Mouse (Mus musculus): ENCODE results near the gene Calhm1. TPM values are rescaled to one million over a fixed set of nuclear protein-coding genes. Genes with fewer than 3 reads are reported as not detected.
"Not testable (repeated sequence)": the region's sequence is repeated elsewhere in the genome, so short reads cannot be mapped to it uniquely, and the experiment has no call there.

The Calhm1 gene
- polyA plus RNA-seq, 1 experiment: not detected

DNA sequence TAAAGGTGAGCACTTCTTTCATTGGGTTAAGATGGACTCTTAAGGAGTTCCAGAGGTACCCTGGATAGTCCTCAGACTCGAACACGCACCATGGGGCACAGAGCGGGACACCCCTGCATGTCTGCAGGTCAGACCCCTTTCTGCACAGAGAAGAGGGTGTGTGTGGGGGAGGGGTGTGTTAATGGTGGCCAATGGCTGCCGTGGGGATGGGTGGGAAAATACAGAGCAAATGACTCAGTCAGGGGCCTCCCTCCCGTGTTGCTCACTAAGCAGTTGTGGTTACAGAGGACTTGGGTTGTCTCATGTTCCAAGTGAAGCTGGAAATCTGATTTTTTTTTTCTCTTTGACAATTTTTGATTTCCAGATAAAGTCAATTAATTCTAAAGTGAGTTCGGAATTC lies 1.6 kb downstream of the Calhm1 start:
- TF ChIP-seq POLR2A (IDR thresholded peaks at IDR 0.05; ENCODE audit: insufficient read depth, low read depth, low read length) (no peak), CTCF (IDR thresholded peaks at IDR 0.05; ENCODE audit: insufficient read depth, low read depth, low read length) (no peak)
- WGBS: 84% methylated on average over 6 of the region's 6 CpGs
- peaks cover 22% of the 10 kb centered on the region for H3K4me1 ChIP-seq (ENCODE audit: control insufficient read depth, insufficient read depth, low read length)
- no peak overlapping the region for H3K27ac ChIP-seq (ENCODE audit: insufficient read depth, low read depth, low read length)
- H3K4me3 ChIP-seq (ENCODE audit: insufficient read depth, low read depth, low read length): no peak overlapping the region

GRCm38 (mm10) chr19:47139611-47140010 lies 4.4 kb downstream of the Calhm1 start:
- not testable (repeated sequence) for H3K4me3 ChIP-seq (ENCODE audit: insufficient read depth, low read depth, low read length); H3K27ac ChIP-seq (ENCODE audit: insufficient read depth, low read depth, low read length)
- peaks cover 41% of the 10 kb centered on the region for H3K4me1 ChIP-seq (ENCODE audit: control insufficient read depth, insufficient read depth, low read length)
- WGBS: 31% methylated on average over 7 of the region's 7 CpGs

DNA sequence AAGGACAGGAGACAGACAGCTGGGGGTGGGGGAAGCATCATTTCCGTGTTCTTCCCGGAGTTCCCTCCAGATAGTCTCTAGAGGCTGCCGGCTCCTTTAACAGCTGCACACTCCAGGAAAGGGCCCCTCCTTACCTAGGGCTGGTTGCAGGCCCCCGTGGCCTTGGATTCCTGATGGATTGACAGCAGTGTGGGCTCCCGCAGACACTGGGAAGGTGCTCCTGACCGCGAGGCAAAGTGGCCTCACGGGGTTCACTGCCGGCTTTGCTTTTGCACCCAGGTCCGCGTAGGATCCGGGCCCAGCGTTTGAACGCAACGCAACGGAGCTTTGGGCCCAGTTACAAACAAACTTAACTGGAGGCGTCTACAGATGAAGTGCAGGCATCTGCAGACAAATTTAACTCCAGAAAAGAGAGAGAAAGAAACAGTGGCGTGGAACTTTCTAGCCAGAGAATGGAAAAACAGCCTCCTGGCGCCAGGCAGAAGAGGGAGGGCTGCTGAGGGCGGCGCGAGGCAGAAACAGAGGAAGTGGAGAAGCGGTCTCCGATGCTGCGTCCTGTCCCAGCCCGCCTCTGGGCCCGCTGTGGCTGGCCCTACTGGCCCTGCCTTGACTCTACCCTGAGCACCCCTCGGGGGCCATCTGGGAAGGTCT lies 6.2 kb downstream of the Calhm1 start, which contains the start of gene Calhm2:
Gene Calhm2 (minus strand): TSS at position 524 of the 651 bp plus-strand sequence.
- TF ChIP-seq POLR2A (IDR thresholded peaks at IDR 0.05; ENCODE audit: insufficient read depth, low read depth, low read length) (peak; percentile 33; the same call in 1 of the 2 replicates), CTCF (IDR thresholded peaks at IDR 0.05; ENCODE audit: insufficient read depth, low read depth, low read length) (no peak)
- 8% methylated on average over 28 of the region's 28 CpGs for WGBS
- peak within 1 kb of the TSS; percentile 43 for H3K27ac ChIP-seq (ENCODE audit: insufficient read depth, low read depth, low read length)
- H3K4me3 ChIP-seq (ENCODE audit: insufficient read depth, low read depth, low read length): peak within 1 kb of the TSS; percentile 55
- peaks cover 41% of the 10 kb centered on the region for H3K4me1 ChIP-seq (ENCODE audit: control insufficient read depth, insufficient read depth, low read length)

DNA sequence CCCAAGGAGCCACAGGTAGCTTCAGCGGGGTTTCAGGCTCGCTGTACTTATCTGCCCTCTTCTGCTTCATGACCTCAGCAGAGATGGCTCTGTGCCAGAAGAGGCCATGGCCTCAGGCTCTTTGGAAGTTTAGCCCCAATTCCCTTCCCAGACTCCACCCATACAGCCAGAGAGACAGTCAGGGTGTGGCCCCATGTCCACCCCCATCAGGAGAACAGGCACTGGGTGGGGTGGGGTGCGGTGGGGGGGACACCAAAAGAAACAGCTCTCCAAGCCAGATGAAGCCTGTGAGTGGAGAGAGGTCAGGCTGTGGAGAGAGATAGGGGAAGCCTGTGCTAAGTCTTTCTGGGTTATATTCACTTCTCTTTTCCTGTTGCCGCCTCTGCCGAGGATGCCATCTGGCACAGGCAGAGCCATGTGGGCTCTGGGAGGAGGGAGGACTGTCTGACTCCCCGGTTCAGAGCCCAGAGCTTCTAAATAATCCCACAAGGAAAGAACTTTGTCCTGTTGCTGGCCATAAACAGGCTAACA lies 6.9 kb downstream of the Calhm1 start:
- WGBS: 30% methylated on average over 6 of the region's 6 CpGs
- H3K4me3 ChIP-seq (ENCODE audit: insufficient read depth, low read depth, low read length): peak overlapping the region; percentile 55
- TF ChIP-seq CTCF (IDR thresholded peaks at IDR 0.05; ENCODE audit: insufficient read depth, low read depth, low read length) (no peak), POLR2A (IDR thresholded peaks at IDR 0.05; ENCODE audit: insufficient read depth, low read depth, low read length) (no peak)
- H3K4me1 ChIP-seq (ENCODE audit: control insufficient read depth, insufficient read depth, low read length): peaks cover 41% of the 10 kb centered on the region
- H3K27ac ChIP-seq (ENCODE audit: insufficient read depth, low read depth, low read length): peak overlapping the region; percentile 43; the same call in 1 of the 2 replicates

- no peak overlapping the region for H3K4me3 ChIP-seq (ENCODE audit: insufficient read depth, low read depth, low read length)
- WGBS: 89% methylated on average over 5 of the region's 5 CpGs
- TF ChIP-seq CTCF (IDR thresholded peaks at IDR 0.05; ENCODE audit: insufficient read depth, low read depth, low read length) (no peak), POLR2A (IDR thresholded peaks at IDR 0.05; ENCODE audit: insufficient read depth, low read depth, low read length) (no peak)
- H3K27ac ChIP-seq (ENCODE audit: insufficient read depth, low read depth, low read length): no peak overlapping the region
- H3K4me1 ChIP-seq (ENCODE audit: control insufficient read depth, insufficient read depth, low read length): peaks cover 41% of the 10 kb centered on the region
Measured at GRCm38 (mm10) chr19:47136170-47136569, 7.9 kb downstream of the Calhm1 start.

- WGBS: 91% methylated on average over 17 of the region's 17 CpGs
- Histone ChIP-seq H3K4me1 (ENCODE audit: control insufficient read depth, insufficient read depth, low read length) (peaks cover 41% of the 10 kb centered on the region), H3K27ac (ENCODE audit: insufficient read depth, low read depth, low read length) (no peak overlapping the region), H3K4me3 (ENCODE audit: insufficient read depth, low read depth, low read length) (no peak overlapping the region)
- TF ChIP-seq CTCF (IDR thresholded peaks at IDR 0.05; ENCODE audit: insufficient read depth, low read depth, low read length): no peak
- TF ChIP-seq POLR2A (IDR thresholded peaks at IDR 0.05; ENCODE audit: insufficient read depth, low read depth, low read length): no peak
Measured at GRCm38 (mm10) chr19:47135568-47135967, 8.5 kb downstream of the Calhm1 start.

GRCm38 (mm10) chr19:47133161-47133560 lies 10.9 kb downstream of the Calhm1 start:
- TF ChIP-seq POLR2A (IDR thresholded peaks at IDR 0.05; ENCODE audit: insufficient read depth, low read depth, low read length) (no peak), CTCF (IDR thresholded peaks at IDR 0.05; ENCODE audit: insufficient read depth, low read depth, low read length) (no peak)
- Histone ChIP-seq H3K27ac (ENCODE audit: insufficient read depth, low read depth, low read length) (no peak overlapping the region), H3K4me1 (ENCODE audit: control insufficient read depth, insufficient read depth, low read length) (peaks cover 38% of the 10 kb centered on the region), H3K4me3 (ENCODE audit: insufficient read depth, low read depth, low read length) (no peak overlapping the region)
- WGBS: 87% methylated on average over 7 of the region's 7 CpGs

DNA sequence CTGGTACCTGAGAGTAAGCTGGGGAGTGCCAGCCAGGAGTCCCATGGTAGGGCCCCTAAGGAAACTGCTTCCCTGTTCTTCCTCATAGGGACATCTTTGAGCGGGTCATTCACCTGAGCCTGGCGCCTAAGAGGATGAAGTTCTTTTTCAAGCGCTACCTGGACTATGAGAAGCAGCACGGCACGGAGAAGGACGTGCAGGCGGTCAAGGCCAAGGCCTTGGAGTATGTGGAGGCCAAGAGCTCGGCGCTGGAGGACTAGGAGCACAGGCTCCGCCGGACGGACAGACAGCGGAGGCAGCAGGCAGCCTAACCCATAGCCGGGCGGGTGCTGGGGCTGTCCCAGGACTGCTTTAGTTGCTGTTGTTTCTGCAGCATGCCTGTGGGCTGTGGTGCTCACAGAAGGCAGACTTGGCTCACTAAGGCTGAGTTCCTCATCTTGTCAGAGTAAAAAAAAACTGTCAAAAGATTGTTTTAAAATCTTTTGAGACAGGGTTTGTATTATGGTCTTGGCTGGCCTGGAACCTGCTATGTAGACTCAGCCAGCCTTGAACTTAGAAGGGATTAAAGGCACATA lies 13.4 kb downstream of the Calhm1 start:
- Histone ChIP-seq H3K4me3 (ENCODE audit: insufficient read depth, low read depth, low read length) (no peak overlapping the region), H3K4me1 (ENCODE audit: control insufficient read depth, insufficient read depth, low read length) (peaks cover 35% of the 10 kb centered on the region), H3K27ac (ENCODE audit: insufficient read depth, low read depth, low read length) (no peak overlapping the region)
- TF ChIP-seq CTCF (IDR thresholded peaks at IDR 0.05; ENCODE audit: insufficient read depth, low read depth, low read length): no peak
- no peak for TF ChIP-seq POLR2A (IDR thresholded peaks at IDR 0.05; ENCODE audit: insufficient read depth, low read depth, low read length)
- WGBS: 94% methylated on average over 15 of the region's 15 CpGs

GRCm38 (mm10) chr19:47128835-47129234 lies 15.2 kb downstream of the Calhm1 start:
- WGBS: 62% methylated on average over 11 of the region's 11 CpGs
- Histone ChIP-seq H3K27ac (ENCODE audit: insufficient read depth, low read depth, low read length) (no peak overlapping the region), H3K4me1 (ENCODE audit: control insufficient read depth, insufficient read depth, low read length) (peaks cover 35% of the 10 kb centered on the region), H3K4me3 (ENCODE audit: insufficient read depth, low read depth, low read length) (no peak overlapping the region)
- no peak for TF ChIP-seq POLR2A (IDR thresholded peaks at IDR 0.05; ENCODE audit: insufficient read depth, low read depth, low read length)
- no peak for TF ChIP-seq CTCF (IDR thresholded peaks at IDR 0.05; ENCODE audit: insufficient read depth, low read depth, low read length)
